Mouse (Mus musculus) MEL (cell line): Measurements from ENCODE around the gene Apoa2. TPM values are rescaled to one million over a fixed set of nuclear protein-coding genes. Genes with fewer than 3 reads are reported as not detected.

ENCODE experiments used
- DNase-seq: peaks from one replicate; pipeline ENCODE4 v3.0.0; 2011; ENCODE audit warnings: low read depth, low spot score
- H3K27ac ChIP-seq: 2 replicates; pipeline ENCODE4 v1.5.1; 2012; ENCODE audit warnings: low read depth, mild to moderate bottlenecking, control low read depth, low read length, moderate library complexity; ENCODE audit not compliant: control insufficient read depth
- H3K27me3 ChIP-seq, 2 experiments: fragments of 150-350 bp in 1 of 2; sonication (generic) in 1 of 2; 2 replicates each; pipeline ENCODE4 v1.6.1; 2012; ENCODE audit warnings: low read length in 2 of 2, mild to moderate bottlenecking in 2 of 2, improper control_type of control experiment in 1 of 2, moderate library complexity in 1 of 2; ENCODE audit not compliant: insufficient read depth in 2 of 2, control insufficient read depth in 1 of 2
- H3K36me3 ChIP-seq, 2 experiments: 2 replicates each; pipeline ENCODE4 v1.6.1; 2012 to 2014; ENCODE audit warnings: low read length in 2 of 2, improper control_type of control experiment in 1 of 2, inconsistent platforms in 1 of 2, mild to moderate bottlenecking in 1 of 2; ENCODE audit not compliant: insufficient read depth in 2 of 2, control insufficient read depth in 1 of 2
- H3K4me1 ChIP-seq, 2 experiments: fragments of 150-350 bp in 1 of 2; sonication (generic) in 1 of 2; 2 replicates each; pipeline ENCODE4 v1.6.1; 2012; ENCODE audit warnings: low read length in 2 of 2, improper control_type of control experiment in 1 of 2, mild to moderate bottlenecking in 1 of 2; ENCODE audit not compliant: insufficient read depth in 2 of 2, control insufficient read depth in 1 of 2
- H3K4me3 ChIP-seq, 2 experiments: fragments of 150-350 bp in 1 of 2; sonication (generic) in 1 of 2; 2 replicates each; pipeline ENCODE4 v1.5.1; 2012; ENCODE audit warnings: low read depth in 2 of 2, low read length in 2 of 2, mild to moderate bottlenecking in 2 of 2, moderate library complexity in 2 of 2, control low read depth in 1 of 2, improper control_type of control experiment in 1 of 2; ENCODE audit not compliant: control insufficient read depth in 1 of 2, insufficient read depth in 1 of 2
- H3K79me2 ChIP-seq: 2 replicates; pipeline ENCODE4 v1.6.1; 2012; ENCODE audit warnings: mild to moderate bottlenecking, low read length, moderate library complexity; ENCODE audit not compliant: control insufficient read depth, poor library complexity, insufficient read depth
- H3K9ac ChIP-seq: 2 replicates; pipeline ENCODE4 v1.6.1; 2012; ENCODE audit warnings: low read depth, mild to moderate bottlenecking, control low read depth, low read length, moderate library complexity; ENCODE audit not compliant: control insufficient read depth, poor library complexity, severe bottlenecking
- H3K9me3 ChIP-seq: fragments of 150-350 bp; sonication (generic); replicated peaks from 2 replicates; pipeline ENCODE4 v1.6.1; 2012; ENCODE audit warnings: mild to moderate bottlenecking, low read length, improper control_type of control experiment, moderate library complexity; ENCODE audit not compliant: insufficient read depth
- BHLHE40 ChIP-seq: IDR thresholded peaks from 2 replicates; pipeline ENCODE4 v1.6.1; 2012; ENCODE audit warnings: low read depth, mild to moderate bottlenecking, inconsistent platforms, low read length, improper control_type of control experiment, borderline replicate concordance
- CHD1 ChIP-seq: IDR thresholded peaks from 2 replicates; pipeline ENCODE4 v1.6.1; 2012; ENCODE audit warnings: low read depth, mild to moderate bottlenecking, inconsistent platforms, low read length, improper control_type of control experiment
- CHD2 ChIP-seq: IDR thresholded peaks from 2 replicates; pipeline ENCODE4 v1.6.1; 2011; ENCODE audit warnings: low read length, improper control_type of control experiment
- CTCF ChIP-seq, 3 experiments: IDR thresholded peaks in 2 of 3; conservative IDR thresholded peaks in 1 of 3; 2 replicates each; pipeline ENCODE4 v1.5.1; 2011 to 2012; ENCODE audit warnings: low read length in 3 of 3, low read depth in 2 of 3, mild to moderate bottlenecking in 2 of 3, improper control_type of control experiment in 1 of 3, inconsistent platforms in 1 of 3, mixed read lengths in 1 of 3, moderate library complexity in 1 of 3; ENCODE audit not compliant: control insufficient read depth in 1 of 3, insufficient read depth in 1 of 3, poor library complexity in 1 of 3, severe bottlenecking in 1 of 3
- EP300 ChIP-seq, 2 experiments: IDR thresholded peaks; 2 replicates each; pipeline ENCODE4 v1.6.1; 2011; ENCODE audit warnings: improper control_type of control experiment in 2 of 2, low read length in 2 of 2, low read depth in 1 of 2, mild to moderate bottlenecking in 1 of 2
- ETS1 ChIP-seq: IDR thresholded peaks from 2 replicates; pipeline ENCODE4 v1.6.1; 2012; ENCODE audit warnings: low read depth, mild to moderate bottlenecking, inconsistent platforms, low read length, improper control_type of control experiment, moderate library complexity
- GATA1 ChIP-seq: IDR thresholded peaks from 2 replicates; pipeline ENCODE4 v1.6.1; 2011; ENCODE audit warnings: low read depth, low read length, improper control_type of control experiment
- MAFK ChIP-seq: IDR thresholded peaks from 2 replicates; pipeline ENCODE4 v1.6.1; 2011; ENCODE audit warnings: low read depth, mild to moderate bottlenecking, low read length, improper control_type of control experiment, borderline replicate concordance
- MXI1 ChIP-seq: IDR thresholded peaks from 2 replicates; pipeline ENCODE4 v1.6.1; 2011; ENCODE audit warnings: mild to moderate bottlenecking, low read depth, low read length, improper control_type of control experiment
- MYB ChIP-seq: IDR thresholded peaks from 2 replicates; pipeline ENCODE4 v1.6.1; 2011; ENCODE audit warnings: mild to moderate bottlenecking, low read depth, low read length, improper control_type of control experiment
- MYC ChIP-seq: IDR thresholded peaks from 2 replicates; pipeline ENCODE4 v1.6.1; 2011; ENCODE audit warnings: low read depth, mild to moderate bottlenecking, low read length, improper control_type of control experiment, moderate library complexity
- POLR2AphosphoS2 ChIP-seq: IDR thresholded peaks from 2 replicates; pipeline ENCODE4 v1.6.1; 2011; ENCODE audit warnings: low read length, improper control_type of control experiment
- POLR2AphosphoS5 ChIP-seq: IDR thresholded peaks from 2 replicates; pipeline ENCODE4 v1.6.1; 2012; ENCODE audit warnings: low read depth, borderline replicate concordance, mild to moderate bottlenecking, inconsistent platforms, low read length, moderate library complexity, mixed read lengths
- SIN3A ChIP-seq: IDR thresholded peaks from 2 replicates; pipeline ENCODE4 v1.6.1; 2012; ENCODE audit warnings: low read length, improper control_type of control experiment, inconsistent platforms
- TBP ChIP-seq: IDR thresholded peaks from 2 replicates; pipeline ENCODE4 v1.8.0; 2011; ENCODE audit warnings: low read depth, low read length, improper control_type of control experiment
- USF1 ChIP-seq: IDR thresholded peaks from 2 replicates; pipeline ENCODE4 v1.6.1; 2014; ENCODE audit warnings: low read depth, mild to moderate bottlenecking, inconsistent platforms, low read length, improper control_type of control experiment, moderate library complexity
- ZC3H11A ChIP-seq: IDR thresholded peaks from 2 replicates; pipeline ENCODE4 v1.6.1; 2012; ENCODE audit warnings: low read depth, mild to moderate bottlenecking, inconsistent platforms, low read length, improper control_type of control experiment
- ZMIZ1 ChIP-seq: IDR thresholded peaks from 2 replicates; pipeline ENCODE4 v1.6.1; 2012; ENCODE audit warnings: low read depth, mild to moderate bottlenecking, inconsistent platforms, low read length, improper control_type of control experiment, moderate library complexity
- polyA plus RNA-seq, 2 experiments: library from polyadenylated mRNA; stranded (reverse) in 1 of 2; unstranded in 1 of 2; fragments of >175 nt in 1 of 2; fragments of >200 nt in 1 of 2; gene quantifications; 2 replicates each; pipeline versions ENCODE4 v1.2.1 to v1.2.4; 2012; ENCODE audit warnings: low replicate concordance in 2 of 2, low read depth in 1 of 2; ENCODE audit not compliant: insufficient read length in 2 of 2, insufficient read depth in 1 of 2, missing spikeins in 1 of 2
- total RNA-seq: library from RNA; depleted of rRNA; stranded (reverse); fragments of 300-350 nt; gene quantifications from 2 replicates; pipeline ENCODE4 v1.2.3, GENCODE M21; 2012

Apoa2 gene
- total and polyA plus RNA-seq, 3 experiments = 0.15 TPM; not detected in 2

- H3K79me2 ChIP-seq = peaks cover 1% of the 10 kb centered on the region; the same call in 1 of the 2 replicates
- no peak for TF ChIP-seq TBP
- H3K36me3 ChIP-seq = no peaks in the 10 kb centered on the region
- H3K9ac ChIP-seq = no peak overlapping the region
- H3K4me3 ChIP-seq = no peak overlapping the region
- peaks cover 0 to 3% of the 10 kb centered on the region in 2 experiments; a peak in 1 of 4 replicates for H3K27me3 ChIP-seq
- DNase-seq = no peak
- no peaks in the 10 kb centered on the region for H3K9me3 ChIP-seq
- no peak overlapping the region for H3K27ac ChIP-seq
- peaks cover 0 to 9% of the 10 kb centered on the region in 2 experiments; a peak in 2 of 4 replicates for H3K4me1 ChIP-seq
Measured at GRCm38 (mm10) chr1:171251594-171252324, 26.9 kb downstream of the Apoa2 start.

GRCm38 (mm10) chr1:171252415-171252814 lies 27.6 kb downstream of the Apoa2 start:
- H3K79me2 ChIP-seq = no peaks in the 10 kb centered on the region
- H3K4me3 ChIP-seq = no peak overlapping the region
- no peak overlapping the region for H3K9ac ChIP-seq
- peaks cover 0 to 3% of the 10 kb centered on the region in 2 experiments; a peak in 1 of 4 replicates for H3K27me3 ChIP-seq
- TF ChIP-seq MYC = no peak
- TF ChIP-seq ZC3H11A = no peak
- TF ChIP-seq BHLHE40 = no peak
- TF ChIP-seq CHD1 = no peak
- no peak for TF ChIP-seq MYB
- TF ChIP-seq ETS1 = no peak
- TF ChIP-seq POLR2AphosphoS2 = no peak
- no peak for TF ChIP-seq CHD2
- no peak for TF ChIP-seq MXI1
- no peak for TF ChIP-seq USF1
- no peak for TF ChIP-seq SIN3A
- TF ChIP-seq EP300 (IDR thresholded peaks at IDR 0.05; ENCODE audit: low read depth in 1 of 2, low read length in 2 of 2) = no peak
- TF ChIP-seq GATA1 = no peak
- TF ChIP-seq MAFK = no peak
- no peak for TF ChIP-seq ZMIZ1
- TF ChIP-seq CTCF (IDR thresholded peaks at IDR 0.05 in 2 of 3, conservative IDR thresholded peaks at IDR 0.05 in 1 of 3; ENCODE audit: control insufficient read depth in 1 of 3, insufficient read depth in 1 of 3, low read depth in 2 of 3, low read length in 3 of 3, poor library complexity in 1 of 3, severe bottlenecking in 1 of 3) = no peak
- no peak for TF ChIP-seq POLR2AphosphoS5
- no peak for DNase-seq
- H3K36me3 ChIP-seq = no peaks in the 10 kb centered on the region
- peaks cover 0 to 9% of the 10 kb centered on the region in 2 experiments; a peak in 2 of 4 replicates for H3K4me1 ChIP-seq
- no peak overlapping the region for H3K27ac ChIP-seq
- H3K9me3 ChIP-seq = no peaks in the 10 kb centered on the region
